Mouse (Mus musculus) lung, postnatal 10 days (tissue): Measurements from ENCODE around the gene Pim1.
"Not testable (repeated sequence)": the region's sequence is repeated elsewhere in the genome, so short reads cannot be mapped to it uniquely, and the experiment has no call there.

Experiments used
- DNase-seq: peaks from one replicate; pipeline ENCODE4 v3.0.0; 2021

Pim1 gene

DNA sequence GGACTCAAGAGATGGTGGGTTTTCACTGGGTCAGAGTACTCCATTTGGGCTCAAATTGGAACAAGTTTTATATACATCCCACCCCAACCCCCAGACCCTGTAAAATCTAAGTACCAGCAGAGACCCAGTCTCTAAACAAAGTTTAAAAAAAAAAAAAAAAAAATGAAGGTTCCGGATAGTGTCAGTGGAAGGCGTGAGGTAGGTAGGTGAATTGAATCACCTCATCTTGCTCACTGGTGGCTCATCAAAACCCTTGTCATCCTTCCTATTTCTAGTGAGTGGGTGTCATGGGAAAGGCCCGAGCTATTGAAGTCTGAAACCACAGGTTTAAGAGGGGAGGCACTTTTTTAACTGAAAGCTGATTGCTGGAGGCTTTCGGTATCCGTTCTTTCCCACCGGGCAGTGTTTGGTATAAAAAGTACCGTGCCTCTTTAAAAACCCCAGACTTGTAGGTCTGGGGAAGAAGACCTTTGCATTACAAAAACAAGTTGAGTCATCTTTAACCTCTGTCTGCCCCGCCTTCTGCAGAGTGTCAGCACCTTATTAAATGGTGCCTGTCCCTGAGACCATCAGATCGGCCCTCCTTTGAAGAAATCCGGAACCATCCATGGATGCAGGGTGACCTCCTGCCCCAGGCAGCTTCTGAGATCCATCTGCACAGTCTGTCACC lies 3.6 kb downstream of the Pim1 start:
- no peak for DNase-seq

DNA sequence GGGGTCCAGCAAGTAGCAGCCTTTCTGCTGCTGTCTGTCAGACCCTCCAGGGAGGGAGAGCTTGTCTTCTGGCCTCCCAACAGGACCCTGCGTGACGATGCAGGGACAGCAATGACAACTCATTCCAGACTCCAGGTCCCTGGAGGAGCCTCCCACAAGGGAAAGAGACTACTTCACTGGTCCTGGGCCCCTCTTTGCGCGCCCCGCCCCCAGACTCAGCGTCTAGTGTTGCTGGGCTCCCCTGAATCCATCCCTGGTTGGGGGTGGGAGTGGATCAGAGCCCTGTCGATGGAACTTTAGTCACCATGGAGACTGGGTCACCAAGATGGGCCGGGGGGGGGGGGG lies 4.2 kb downstream of the Pim1 start:
- DNase-seq = no peak

DNA sequence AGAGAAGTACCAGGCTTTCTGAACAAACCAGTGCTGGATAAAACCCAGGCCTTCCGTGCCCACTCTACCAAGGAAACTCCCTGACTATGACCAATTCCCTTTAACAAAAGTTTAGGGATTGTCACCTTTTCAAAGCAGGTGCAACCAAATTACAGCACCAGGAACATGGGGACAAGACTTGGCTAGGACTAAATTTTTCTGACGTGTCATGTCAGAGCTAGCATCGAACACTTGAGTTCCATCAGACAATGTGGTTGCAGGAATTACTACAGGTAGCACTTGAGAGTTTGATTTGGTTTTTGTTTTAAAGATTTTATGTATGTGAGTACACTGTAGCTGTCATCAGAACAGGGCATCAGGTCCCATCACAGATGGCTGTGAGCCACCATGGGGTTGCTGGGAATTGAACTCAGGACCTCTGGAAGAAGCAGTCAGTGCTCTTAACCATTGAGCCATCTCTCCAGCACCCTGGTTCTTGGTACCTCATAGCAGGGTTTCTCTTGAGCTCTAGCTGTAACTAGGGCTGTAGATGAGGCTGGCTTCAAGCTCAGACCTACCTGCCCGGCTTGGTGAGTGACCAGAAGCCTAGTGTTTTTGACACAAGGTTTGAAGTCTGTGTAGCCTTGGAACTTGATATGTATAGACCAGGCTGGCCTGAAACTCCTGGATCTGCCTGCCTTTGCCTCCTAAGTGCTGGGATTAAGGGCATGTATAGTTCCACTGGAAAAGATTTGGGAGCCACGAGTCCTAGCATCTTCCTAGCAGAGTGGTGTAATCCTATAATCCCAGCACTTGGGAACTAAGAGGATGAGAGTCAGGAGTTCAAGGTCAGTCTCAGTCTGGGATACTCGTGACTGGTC lies 5.9 kb downstream of the Pim1 start:
- DNase-seq = no peak

DNA sequence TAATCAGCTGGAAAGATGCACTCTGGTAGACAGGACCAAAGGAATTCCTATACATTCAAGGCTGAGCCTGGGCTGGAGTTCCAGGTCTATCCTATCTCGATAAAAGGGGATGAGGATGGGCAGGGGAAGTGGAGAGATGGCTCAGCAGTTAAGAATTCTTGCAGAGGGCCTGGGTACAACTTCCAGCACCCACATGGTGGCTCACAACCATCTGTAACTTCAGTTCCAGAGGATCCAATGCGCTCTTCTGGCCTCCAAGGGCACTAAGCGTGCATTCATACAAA lies 6.5 kb downstream of the Pim1 start:
- no peak for DNase-seq

DNA sequence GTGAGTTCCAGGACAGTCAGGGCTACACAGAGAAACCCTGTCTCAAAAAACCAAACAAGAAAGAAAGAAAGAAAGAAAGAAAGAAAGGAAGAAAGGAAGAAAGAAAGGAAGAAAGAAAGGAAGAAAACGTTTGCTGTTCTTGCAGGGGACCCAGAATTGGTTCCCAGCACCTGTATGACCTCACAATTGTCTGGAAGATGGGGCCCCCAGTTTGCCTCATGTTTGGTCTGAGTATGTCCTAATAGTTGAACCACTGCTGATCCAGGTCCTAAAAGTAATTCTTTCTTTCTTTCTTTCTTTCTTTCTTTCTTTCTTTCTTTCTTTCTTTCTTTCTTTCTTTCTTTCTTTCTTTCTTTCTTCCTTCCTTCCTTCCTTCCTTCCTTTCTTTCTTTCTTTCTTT lies 6.9 kb downstream of the Pim1 start:
- not testable (repeated sequence) for DNase-seq

DNA sequence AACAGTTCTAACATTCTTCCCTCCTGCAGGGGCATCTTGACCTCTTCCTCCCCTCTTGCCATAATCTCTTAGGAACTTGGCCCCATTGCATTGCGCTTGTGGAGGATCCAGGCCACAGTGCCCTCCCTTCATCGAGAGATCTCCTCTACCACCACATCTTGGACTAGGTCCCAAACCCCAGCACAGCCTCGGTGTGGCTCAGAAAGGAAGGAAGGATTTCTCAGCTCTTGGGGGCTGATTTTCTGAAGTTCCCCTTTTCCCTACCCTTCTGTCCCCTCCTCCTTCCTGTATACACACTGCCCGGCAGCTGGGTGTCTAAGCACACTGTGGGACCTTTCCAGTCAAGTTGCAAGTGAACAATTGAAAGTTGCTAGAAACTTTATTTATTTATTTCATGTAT lies 7.5 kb downstream of the Pim1 start:
- peak; percentile 34 for DNase-seq

DNA sequence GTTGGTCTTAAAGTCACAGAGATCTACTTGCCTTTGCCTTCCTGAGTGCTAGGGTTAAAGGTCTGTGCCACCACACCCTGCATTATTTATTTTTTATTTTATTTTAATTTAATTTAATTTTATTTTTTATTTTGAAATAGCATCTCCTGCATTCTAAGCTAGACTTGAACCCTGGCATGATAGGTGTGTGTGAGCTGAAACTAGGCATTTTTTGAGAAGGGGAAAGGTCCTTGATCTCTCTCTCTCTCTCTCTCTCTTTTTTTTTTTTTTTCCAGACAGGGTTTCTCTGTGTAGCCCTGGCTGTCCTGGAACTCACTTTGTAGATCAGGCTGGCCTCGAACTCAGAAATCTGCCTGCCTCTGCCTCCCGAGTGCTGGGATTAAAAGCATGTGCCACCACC lies 8.4 kb downstream of the Pim1 start:
- DNase-seq = not testable (repeated sequence)

DNA sequence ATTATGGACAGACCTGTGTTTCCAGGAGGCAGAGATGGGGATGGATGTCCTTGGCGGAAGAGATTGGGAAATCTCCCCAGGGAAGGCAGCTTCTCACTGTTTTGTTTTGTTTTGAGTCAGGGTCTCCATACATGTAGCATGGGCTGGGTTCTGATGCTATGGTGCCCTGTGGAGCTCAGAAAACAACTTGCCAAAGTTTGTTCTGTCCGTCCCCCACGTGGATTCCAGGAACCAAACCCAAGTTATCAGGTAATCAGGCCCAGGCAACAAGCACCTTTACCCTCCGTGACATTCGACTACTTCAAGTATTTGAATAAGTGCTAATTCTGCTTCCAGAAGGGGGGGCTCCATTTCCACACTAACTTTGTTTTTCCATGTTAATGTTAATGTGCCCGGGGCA lies 9.0 kb downstream of the Pim1 start:
- no peak for DNase-seq

DNA sequence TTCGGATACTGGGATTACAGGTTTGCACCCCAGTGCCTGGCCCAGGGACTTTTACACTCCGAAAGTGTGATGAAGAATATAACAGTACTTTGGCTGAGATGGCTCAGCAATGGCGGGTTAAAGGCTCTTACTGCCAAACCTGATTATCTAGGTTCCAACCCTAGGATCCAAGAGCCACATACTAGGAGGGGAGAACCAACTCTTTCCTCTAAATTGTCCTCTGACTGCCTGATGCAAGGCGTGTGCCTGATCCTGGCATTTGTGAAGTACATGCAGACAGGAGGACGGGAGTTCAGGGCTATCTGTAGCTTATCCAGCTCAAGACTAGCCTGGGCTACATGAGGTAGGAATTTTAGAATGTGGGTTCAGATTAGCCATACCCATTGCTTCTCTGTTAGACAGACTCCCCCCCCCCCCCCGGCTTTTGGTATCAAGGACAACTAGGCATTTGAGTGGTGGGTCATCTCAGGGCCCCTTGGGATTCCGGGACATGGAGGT lies 9.7 kb downstream of the Pim1 start:
- no peak for DNase-seq

DNA sequence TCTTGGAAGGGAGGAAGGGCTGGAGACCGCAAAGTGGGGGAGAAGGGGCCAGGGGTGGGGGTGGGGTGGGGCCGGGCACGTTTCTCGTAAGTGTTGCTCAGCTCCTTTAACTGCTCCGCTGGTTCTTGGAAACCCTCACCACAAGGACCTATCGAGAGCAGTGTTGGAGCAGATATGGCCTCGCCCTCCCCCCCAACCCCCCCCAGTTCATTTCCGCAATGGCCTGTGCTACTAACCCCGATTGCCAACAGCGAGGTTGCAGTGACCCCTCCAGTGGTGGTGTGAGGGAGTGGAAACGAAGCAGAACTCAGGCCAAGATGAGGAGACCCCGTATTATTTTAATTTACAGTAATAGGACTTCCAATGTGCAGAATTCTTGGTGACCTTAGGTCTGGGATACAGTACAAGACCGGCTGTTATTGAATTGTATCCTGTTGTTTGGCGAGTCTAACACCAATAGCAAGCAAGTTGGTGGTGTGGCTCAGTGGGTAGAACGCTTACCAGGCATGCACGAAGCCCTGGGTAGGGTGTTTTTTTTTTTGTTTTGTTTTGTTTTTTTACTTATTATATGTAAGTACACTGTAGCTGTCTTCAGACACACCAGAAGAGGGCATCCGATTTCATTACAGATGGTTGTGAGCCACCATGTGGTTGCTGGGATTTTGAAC lies 10.4 kb downstream of the Pim1 start:
- DNase-seq = no peak

DNA sequence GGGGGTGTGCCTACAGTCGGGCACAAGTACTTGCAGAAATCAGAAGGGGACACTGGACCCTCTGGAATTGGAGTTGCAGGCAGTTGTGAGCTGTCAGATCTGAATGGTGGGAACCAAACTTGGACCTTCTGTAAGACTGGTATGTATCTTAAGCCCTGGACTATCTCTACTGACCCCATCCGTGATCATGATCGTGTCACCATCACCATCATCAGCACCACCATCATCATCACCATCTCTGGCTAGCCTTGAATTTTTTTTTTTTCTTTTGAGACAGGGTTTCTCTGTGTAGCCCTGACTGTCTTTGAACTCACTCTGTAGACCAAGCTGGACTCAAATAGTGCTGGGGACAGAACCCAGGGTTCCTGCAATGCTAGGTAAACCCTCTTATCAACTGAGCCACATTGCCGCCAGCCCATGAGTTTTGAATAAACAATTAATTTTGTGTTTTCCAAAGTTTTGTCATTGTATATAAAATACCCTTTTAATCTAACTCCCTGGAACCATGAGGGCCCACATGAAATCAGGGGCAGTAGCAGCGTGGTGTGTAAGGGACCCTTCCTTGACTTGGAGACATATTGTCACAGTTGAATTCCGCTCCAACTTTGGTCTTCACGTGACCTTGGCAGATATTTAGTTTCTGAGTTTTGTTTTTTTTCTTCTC lies 11.6 kb downstream of the Pim1 start:
- DNase-seq = no peak

DNA sequence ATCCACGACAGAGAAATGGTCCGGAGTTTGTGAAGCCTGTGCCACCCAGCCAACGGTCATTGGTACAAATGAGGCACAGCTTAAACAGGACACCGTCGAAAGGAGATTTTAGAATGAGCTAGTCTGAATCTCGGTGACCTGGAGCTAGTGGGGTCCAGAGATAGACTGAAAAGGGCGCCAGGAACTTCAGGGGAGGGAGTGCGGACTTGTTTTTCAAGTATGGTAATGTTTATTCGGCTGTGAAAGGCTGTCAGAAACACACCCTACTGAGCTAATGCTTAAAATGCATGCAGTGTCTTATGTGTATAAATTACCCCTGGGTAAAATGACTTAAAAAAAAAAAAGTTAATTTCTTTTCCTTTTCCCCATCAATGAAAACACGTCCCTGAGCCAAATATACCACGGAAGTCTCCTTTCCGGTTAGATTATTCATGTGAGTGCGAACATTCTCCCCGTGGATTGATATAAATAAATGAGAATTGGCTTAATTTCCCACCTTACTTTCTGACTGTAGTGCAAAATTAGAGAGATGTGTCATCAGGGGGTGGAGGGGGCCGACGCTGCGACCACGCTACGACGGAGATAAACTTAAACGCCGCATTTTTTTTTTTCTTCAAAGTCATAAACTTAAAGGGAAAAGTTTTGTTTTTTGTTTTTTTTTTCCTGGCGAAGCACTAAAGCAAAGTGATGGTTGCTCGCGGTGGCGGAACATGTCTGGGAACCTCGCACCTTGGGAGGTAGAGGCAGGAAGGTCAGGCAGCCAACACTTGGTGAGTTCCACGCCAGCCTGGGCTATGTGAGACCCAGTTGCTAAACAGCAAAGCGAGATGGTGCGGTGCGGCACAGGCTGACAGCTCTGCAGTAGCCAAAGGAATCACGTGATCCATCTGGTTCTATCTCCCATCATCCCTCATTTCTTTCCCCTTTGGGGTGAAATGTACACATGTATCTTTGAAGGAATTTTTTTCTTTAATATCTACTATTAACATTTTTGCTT lies 12.4 kb downstream of the Pim1 start:
- DNase-seq = no peak

DNA sequence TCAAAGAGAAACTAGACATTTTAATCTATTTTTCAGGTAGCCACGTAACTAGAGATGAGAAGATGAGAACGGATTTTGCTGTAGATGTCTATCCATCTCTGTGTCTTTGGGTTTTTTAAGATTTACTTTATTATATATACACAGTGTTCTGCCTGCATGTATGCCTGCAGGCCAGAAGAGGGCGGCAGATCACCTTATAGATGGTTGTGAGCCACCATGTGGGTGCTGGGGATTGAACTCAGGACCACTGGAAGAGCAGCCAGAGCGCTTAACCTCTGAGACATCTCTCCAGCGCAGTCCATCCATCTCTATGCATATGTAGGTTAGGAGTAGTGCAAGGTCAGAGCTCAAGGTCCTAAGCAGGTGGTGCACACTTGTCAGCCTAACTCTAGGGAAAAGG lies 13.1 kb downstream of the Pim1 start:
- DNase-seq = no peak

DNA sequence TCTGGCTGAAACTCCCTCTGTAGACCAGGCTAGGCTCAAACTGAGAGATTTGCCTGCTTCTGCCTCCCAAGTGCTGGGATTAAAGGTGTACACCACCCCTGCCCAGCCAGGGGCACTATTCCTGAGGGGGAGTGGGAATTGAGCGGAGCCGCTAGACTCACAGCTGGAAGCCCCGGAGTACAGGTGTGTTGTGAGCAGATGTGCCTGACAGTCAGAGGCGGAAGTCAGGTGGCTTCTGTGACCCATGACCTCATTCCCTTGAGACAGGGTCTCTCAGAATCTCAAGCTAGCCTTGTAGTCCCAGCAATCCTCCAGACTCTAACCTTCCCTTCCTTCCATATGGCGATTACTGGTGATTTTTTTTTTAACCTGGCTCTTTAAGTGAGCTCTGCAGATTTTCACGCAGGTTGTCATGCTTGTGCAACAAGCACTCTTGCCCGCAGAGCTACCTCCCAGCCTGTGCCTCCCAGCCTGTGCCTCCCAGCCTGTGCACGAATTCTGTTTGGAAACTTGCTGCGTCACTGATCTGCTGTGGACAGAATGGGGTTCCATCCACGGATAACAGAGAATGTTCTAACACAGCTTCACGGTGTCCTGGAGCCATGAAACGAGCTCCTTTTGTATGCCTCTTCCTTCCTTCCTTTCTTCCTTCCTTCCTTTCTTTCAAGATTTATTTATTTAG lies 18.5 kb downstream of the Pim1 start:
- no peak for DNase-seq

DNA sequence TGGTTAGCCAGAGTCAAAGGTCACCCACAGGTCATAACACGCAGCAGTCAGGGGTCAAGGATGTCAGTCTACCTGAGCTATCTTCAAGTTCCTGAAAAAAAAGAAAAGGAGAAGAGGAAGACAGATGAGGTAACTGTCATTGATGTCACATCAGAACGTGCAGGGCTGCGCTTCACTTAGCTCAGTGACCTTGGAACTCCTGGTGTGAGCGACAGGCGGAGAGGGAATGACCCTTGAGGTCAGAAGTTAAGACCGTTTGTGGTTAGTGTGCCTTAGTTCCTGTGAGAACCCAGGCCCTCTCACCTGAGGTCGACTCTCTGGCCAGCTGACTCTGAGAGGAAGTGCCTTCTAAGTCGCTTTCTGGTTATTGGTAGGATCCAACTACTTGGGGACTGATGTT lies 20.1 kb downstream of the Pim1 start:
- DNase-seq = no peak

DNA sequence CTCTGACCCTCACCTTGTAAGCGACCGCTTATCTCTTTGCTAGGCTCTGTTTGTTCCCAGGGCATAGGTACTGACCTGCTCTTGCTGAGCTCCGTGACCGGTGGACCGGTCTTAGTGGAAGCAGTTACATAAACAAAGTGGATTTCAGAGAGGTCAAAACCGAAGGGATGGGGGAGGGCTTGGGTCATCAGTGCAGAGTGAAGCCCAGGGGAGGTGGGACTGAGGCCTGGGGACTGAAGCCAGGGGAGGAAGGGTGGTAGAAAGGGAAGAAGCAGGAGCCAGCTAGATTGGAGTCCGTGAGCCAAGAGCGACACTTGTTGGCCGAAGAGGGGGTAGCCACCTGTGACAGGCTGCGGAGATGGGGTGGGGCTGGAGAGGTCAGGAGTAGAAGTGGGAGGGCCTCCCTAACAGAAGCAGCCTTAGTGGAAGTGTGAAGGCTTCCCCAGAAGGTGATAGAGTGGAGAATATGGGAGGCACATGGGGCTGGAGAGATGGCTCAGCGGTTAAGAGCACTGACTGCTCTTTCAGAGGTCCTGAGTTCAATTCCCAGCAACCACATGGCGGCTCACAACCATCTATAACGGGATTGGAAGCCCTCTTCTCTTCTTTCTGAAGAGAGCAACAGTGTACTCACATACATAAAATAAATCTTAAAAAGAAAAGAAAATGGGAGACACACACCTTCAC lies 22.6 kb downstream of the Pim1 start:
- peak; percentile 88 for DNase-seq

DNA sequence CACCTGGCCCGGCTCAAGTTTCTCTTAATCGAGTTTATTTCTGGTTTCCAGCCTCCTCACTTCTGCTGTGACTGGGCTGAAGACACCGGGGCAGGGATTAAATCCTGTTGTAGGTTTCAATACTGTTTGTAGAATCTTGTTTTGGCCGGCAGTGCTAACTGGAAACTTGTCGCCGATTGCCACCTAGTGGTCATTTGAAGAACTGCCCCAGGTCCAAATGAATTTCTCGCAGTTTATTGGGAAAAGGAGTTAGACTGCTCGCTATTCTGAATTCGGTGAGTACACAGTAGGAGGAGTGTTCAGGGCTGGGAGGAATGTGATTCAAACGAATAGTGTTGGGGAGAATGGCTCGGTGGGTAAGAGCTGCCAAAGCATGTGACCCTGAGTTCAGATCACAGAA lies 23.9 kb downstream of the Pim1 start:
- DNase-seq = peak; percentile 88

DNA sequence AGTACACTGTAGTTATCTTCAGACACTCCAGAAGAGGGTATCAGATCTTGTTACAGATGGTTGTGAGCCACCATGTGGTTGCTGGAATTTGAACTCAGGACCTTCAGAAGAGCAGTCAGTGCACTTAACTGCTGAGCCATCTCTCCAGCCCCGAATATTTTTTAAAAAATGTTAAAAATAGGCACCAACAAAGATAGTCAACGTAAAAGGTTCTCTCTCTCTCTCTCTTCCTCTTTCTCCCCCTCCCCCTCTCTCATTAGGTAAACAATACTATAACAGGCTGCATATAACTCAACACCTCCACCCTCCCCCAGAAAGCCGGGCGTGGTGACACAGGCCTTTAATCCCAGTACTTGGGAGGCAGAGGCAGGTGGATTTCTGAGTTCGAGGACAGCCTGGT lies 28.1 kb downstream of the Pim1 start:
- DNase-seq = not testable (repeated sequence)

DNA sequence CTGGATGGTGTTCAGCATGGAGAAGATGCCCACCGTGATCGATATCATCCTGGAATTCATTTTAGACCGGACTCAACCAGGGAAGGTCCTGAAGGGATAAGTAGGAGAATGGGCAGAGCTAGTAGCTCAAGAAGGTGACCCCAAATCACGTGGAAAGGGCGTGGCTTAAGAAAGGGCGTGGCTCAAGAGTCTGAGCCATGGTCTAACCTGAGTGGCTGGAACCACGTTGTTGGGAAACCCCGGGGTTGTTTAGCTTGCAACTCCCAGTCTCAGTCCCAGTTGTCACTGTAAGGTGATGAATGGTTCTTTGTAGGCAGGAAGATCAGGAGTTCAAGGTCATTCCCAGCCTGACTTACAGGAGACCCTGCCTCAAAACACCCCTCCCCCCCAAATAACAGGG lies 29.2 kb downstream of the Pim1 start:
- no peak for DNase-seq

DNA sequence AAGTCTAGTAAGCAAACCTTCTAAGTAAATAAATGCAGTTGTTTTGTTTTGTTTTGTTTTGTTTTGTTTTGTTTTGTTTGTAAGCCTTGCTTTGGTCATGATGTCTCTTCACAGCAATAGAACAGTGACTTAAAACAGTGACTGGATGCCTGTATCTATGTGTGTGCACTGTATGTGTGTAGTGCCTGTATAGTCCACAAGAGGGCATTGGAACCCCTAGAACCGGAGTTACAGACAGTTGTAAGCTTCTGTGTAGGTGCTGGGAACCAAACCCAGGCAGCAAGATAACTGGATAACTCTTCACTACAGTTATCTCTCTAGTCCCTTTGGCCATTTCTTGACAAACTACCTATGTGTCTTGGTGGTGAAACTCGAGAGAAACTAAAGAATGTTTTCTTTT lies 35.1 kb downstream of the Pim1 start:
- no peak for DNase-seq

DNA sequence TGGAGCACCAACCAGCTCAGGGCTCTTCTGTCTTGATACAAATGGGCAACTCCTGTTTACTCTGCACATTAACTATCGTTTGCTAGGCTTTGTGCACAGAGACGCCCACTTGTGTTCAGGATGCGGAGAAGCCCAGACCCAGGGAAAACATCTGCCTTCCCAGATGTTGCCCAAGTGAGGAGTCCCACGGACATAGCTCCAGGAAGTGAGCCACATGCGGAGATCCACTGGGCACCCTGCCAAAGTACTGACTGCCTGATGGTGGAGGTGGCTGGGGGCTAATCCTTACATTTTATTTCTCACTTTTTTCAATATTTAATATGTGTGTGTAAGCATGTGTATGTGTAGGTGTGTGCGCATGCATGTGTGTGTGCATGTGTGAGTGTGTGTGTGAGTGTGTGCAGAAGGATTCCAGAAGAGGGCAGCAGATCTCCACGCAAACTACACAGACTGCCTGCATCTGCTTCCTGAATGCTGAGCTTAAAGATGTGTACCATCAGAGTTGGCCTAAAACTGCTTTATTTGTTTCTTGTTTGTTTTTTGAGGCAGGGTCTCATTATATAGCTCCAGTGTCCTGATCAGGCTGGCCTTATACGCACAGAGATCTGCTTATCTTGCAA lies 38.1 kb downstream of the Pim1 start:
- DNase-seq = peak; percentile 51
